Mouse (Mus musculus) myocyte (in vitro differentiated cells): ENCODE measurements around the gene A830005F24Rik. TPM values are rescaled to one million over a fixed set of nuclear protein-coding genes. Genes with fewer than 3 reads are reported as not detected.

Experiments used
- H3K27me3 ChIP-seq: one replicate; pipeline ENCODE4 v1.6.1; 2011; ENCODE audit not compliant: control insufficient read depth, insufficient read depth, insufficient read length
- H3K36me3 ChIP-seq: one replicate; pipeline ENCODE4 v1.6.1; 2011; ENCODE audit not compliant: control insufficient read depth, insufficient read depth
- H3K4me2 ChIP-seq: one replicate; pipeline ENCODE4 v1.6.1; 2011; ENCODE audit warnings: low read depth, control low read depth
- H3K4me3 ChIP-seq: one replicate; pipeline ENCODE4 v1.5.1; 2011; ENCODE audit warnings: mild to moderate bottlenecking, control low read depth, moderate library complexity
- H3K79me2 ChIP-seq: one replicate; pipeline ENCODE4 v1.6.1; 2011; ENCODE audit not compliant: control insufficient read depth, insufficient read depth
- H3ac ChIP-seq: one replicate; pipeline ENCODE4 v1.6.1; 2011; ENCODE audit not compliant: control insufficient read depth, insufficient read length
- CEBPB ChIP-seq: IDR thresholded peaks from 2 replicates; pipeline ENCODE4 v1.6.1; 2011; ENCODE audit warnings: mild to moderate bottlenecking, moderate library complexity; ENCODE audit not compliant: poor library complexity, insufficient read depth, severe bottlenecking
- E2F4 ChIP-seq: IDR thresholded peaks from one replicate; pipeline ENCODE4 v1.6.1; 2011; ENCODE audit warnings: mild to moderate bottlenecking, control low read depth, moderate library complexity; ENCODE audit not compliant: insufficient read depth
- MAX ChIP-seq: IDR thresholded peaks from one replicate; pipeline ENCODE4 v1.6.1; 2011; ENCODE audit warnings: low read depth, mild to moderate bottlenecking, control low read depth
- MYOD1 ChIP-seq, 3 experiments: IDR thresholded peaks; one replicate each; pipeline ENCODE4 v1.6.1; 2011; ENCODE audit warnings: control low read depth in 2 of 3, low read depth in 2 of 3, mild to moderate bottlenecking in 2 of 3, moderate library complexity in 1 of 3; ENCODE audit not compliant: insufficient read length in 2 of 3, control insufficient read depth in 1 of 3
- MYOG ChIP-seq, 3 experiments: IDR thresholded peaks; one replicate each; pipeline ENCODE4 v1.6.1; 2011; ENCODE audit warnings: control low read depth in 2 of 3, low read depth in 2 of 3, mild to moderate bottlenecking in 2 of 3; ENCODE audit not compliant: insufficient read length in 2 of 3, control insufficient read depth in 1 of 3, insufficient read depth in 1 of 3
- POLR2A ChIP-seq: IDR thresholded peaks from one replicate; pipeline ENCODE4 v1.6.1; 2011; ENCODE audit warnings: low read depth, mild to moderate bottlenecking, control low read depth, moderate library complexity; ENCODE audit not compliant: insufficient read length
- POLR2AphosphoS2 ChIP-seq: IDR thresholded peaks from one replicate; pipeline ENCODE4 v1.6.1; 2011; ENCODE audit warnings: low read depth, control low read depth; ENCODE audit not compliant: insufficient read length
- REST ChIP-seq: IDR thresholded peaks from one replicate; pipeline ENCODE4 v1.6.1; 2011; ENCODE audit warnings: mild to moderate bottlenecking, control low read depth, moderate library complexity; ENCODE audit not compliant: insufficient read depth, insufficient read length
- SRF ChIP-seq: IDR thresholded peaks from one replicate; pipeline ENCODE4 v1.6.1; 2011; ENCODE audit warnings: low read depth; ENCODE audit not compliant: control insufficient read depth, insufficient read length
- TCF12 ChIP-seq: IDR thresholded peaks from one replicate; pipeline ENCODE4 v1.6.1; 2011; ENCODE audit warnings: mild to moderate bottlenecking, control low read depth; ENCODE audit not compliant: poor library complexity, insufficient read depth, severe bottlenecking
- TCF3 ChIP-seq: IDR thresholded peaks from one replicate; pipeline ENCODE4 v1.6.1; 2011; ENCODE audit warnings: low read depth, control low read depth; ENCODE audit not compliant: insufficient read length
- USF1 ChIP-seq: IDR thresholded peaks from one replicate; pipeline ENCODE4 v1.6.1; 2011; ENCODE audit warnings: low read depth, mild to moderate bottlenecking, control low read depth, moderate library complexity
- polyA plus RNA-seq: library from polyadenylated mRNA; unstranded; fragments of >200 nt; fragmentation: generic; extraction: Trizol; gene quantifications from one replicate; pipeline ENCODE4 v1.2.1, GENCODE M21; 2012; ENCODE audit warnings: missing spikeins

Gene A830005F24Rik
- 0.49 TPM for polyA plus RNA-seq

DNA sequence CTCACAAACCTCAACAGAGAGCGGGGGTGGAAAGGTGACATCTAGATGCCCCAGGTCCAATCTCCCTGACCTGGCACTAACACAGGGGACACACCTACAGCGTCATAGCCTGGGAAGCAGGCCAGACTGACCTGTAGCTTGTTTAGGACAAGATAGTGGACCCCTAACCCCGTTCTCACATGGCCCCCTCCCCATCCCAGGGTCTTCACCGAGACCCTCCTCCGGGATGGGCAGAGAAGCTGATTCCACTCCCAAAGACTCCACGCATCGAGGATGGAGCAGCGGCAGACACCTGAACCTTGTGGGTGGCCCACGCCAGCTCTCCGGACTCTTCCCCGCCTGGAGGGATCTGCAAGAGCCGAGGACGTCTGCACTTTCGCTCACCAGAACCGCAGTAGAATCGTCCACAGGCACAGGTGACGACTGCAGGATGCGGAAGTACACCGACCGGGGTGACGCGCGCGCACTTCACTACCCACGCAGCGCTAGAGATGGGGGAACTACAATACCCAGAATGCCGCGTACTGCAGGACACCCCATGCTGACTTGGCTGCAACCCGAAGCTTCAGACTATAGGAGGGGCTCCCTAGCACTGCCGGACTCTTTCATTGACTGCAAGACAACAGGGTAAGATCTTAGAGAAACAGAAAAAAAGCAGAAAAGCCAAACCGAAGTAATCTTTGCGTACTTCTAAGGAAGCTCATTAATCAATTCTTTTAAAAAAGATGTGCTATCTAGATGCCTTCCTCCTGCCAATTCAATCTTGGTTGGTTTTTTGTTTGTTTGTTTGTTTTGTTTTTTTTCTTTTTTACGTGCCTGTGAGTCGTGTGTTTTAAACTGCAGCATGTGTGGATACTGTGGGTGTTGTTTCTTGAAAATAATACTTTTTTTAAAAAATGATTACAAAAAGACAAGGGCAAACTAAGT, at the start of gene A830005F24Rik, which contains the start of gene Zfp169:
Gene A830005F24Rik (plus strand): TSS at position 568 of the 927 bp plus-strand sequence.
Gene Zfp169 (minus strand): TSS at position 449 of the 927 bp plus-strand sequence.
- Histone ChIP-seq H3K79me2 (no peaks in the 10 kb centered on the region), H3K4me2 (peak within 1 kb of the TSS; percentile 85), H3K36me3 (no peaks in the 10 kb centered on the region), H3K27me3 (no peaks in the 10 kb centered on the region), H3ac (peak within 1 kb of the TSS; percentile 11), H3K4me3 (peak within 1 kb of the TSS; percentile 59)
- TF ChIP-seq MAX, result no peak
- peak; percentile 82 for TF ChIP-seq POLR2AphosphoS2
- TF ChIP-seq TCF3, result no peak
- TF ChIP-seq TCF12, result no peak
- no peak for TF ChIP-seq E2F4
- no peak for TF ChIP-seq USF1
- peak in 1 of 3 experiments; percentile 25 for TF ChIP-seq MYOG (IDR thresholded peaks at IDR 0.05; ENCODE audit: control insufficient read depth in 1 of 3, insufficient read depth in 1 of 3, insufficient read length in 2 of 3, low read depth in 2 of 3)
- TF ChIP-seq REST, result no peak
- TF ChIP-seq MYOD1 (IDR thresholded peaks at IDR 0.05; ENCODE audit: control insufficient read depth in 1 of 3, insufficient read length in 2 of 3, low read depth in 2 of 3), result peak in 1 of 3 experiments; percentile 53
- TF ChIP-seq POLR2A, result peak; percentile 78
- no peak for TF ChIP-seq CEBPB
- TF ChIP-seq SRF, result no peak

DNA sequence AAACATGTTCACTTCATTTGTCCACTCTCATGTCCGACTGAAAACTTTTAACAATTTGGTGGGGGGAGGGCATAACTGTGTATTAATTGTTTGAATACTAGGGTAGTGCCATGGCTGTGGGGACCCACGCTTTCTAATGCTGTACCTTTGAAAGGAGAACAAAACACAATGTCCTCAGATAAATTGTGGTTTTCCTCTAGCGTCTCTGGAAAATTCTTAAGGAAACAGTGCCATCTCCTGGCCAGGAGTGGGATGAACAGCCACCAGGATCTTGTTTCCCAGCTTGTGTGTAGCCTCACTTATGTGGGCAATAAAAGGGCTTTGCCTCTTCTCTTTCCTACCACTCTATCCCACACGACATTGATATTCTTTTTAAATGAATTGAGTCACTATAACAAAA, 49.2 kb upstream of the A830005F24Rik start:
- TF ChIP-seq REST, result no peak
- no peak for TF ChIP-seq CEBPB
- TF ChIP-seq MAX, result no peak
- TF ChIP-seq MYOD1 (IDR thresholded peaks at IDR 0.05; ENCODE audit: control insufficient read depth in 1 of 3, insufficient read length in 2 of 3, low read depth in 2 of 3), result no peak
- no peaks in the 10 kb centered on the region for H3K36me3 ChIP-seq
- peaks cover 16% of the 10 kb centered on the region for H3K27me3 ChIP-seq

DNA sequence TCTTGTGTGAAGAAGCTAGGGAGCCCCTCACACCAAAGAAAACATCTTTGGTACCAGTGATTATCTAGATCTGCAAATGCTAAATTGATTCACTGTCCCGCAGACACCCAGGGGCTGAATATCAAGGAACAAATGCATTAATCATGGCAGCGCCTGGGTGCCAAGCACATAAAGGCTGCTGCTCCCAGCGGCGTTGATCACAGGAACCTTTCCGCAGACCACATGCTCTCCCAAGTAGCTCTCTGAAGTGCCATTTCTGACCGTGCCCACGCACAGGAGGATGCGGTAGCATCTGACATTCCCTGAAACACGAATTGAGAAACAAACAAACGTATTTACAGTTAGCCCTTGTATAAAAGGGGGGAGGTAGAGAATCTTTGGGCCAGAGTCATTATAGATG, 47.2 kb upstream of the A830005F24Rik start:
- H3K36me3 ChIP-seq, result no peaks in the 10 kb centered on the region
- H3ac ChIP-seq, result no peak overlapping the region
- no peak overlapping the region for H3K4me2 ChIP-seq
- H3K79me2 ChIP-seq, result no peaks in the 10 kb centered on the region
- H3K27me3 ChIP-seq, result peaks cover 16% of the 10 kb centered on the region
- TF ChIP-seq MAX (no peak), SRF (no peak), POLR2AphosphoS2 (no peak), MYOD1 (IDR thresholded peaks at IDR 0.05; ENCODE audit: control insufficient read depth in 1 of 3, insufficient read length in 2 of 3, low read depth in 2 of 3) (no peak), POLR2A (no peak), TCF12 (no peak), CEBPB (no peak)
- H3K4me3 ChIP-seq, result no peak overlapping the region

More for the DNA sequence above, 49.2 kb upstream of the A830005F24Rik start:
- Histone ChIP-seq H3K4me2 (no peak overlapping the region), H3K4me3 (no peak overlapping the region), H3ac (no peak overlapping the region), H3K79me2 (no peaks in the 10 kb centered on the region)

DNA sequence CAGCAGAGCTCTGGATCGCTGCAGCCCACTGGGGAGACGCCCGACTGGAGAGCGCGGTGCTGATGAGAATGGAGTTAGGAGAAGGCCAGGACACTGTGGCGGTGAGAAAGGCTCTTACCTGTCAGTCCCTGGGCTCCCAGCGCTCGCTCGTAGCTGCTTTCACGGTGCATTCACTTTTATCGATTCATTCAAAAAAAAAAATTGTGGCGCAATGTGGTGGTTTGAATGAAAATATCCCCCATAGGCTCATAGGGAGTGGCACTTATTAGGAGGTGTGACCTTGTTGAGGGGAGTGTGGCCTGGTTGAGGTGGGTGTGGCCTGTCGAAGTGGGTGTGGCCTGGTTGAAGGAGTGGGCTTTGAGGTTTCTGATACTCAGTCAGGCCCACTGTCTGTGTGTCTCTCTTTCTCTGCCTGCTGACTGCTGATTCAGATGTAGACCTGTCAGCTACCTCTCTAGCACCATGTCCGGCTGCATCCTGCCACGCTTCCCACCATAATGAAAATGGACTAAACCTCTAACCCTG, 44.7 kb upstream of the A830005F24Rik start:
- Histone ChIP-seq H3K4me2 (no peak overlapping the region), H3K27me3 (peaks cover 16% of the 10 kb centered on the region), H3K4me3 (no peak overlapping the region), H3K79me2 (no peaks in the 10 kb centered on the region), H3K36me3 (no peaks in the 10 kb centered on the region), H3ac (no peak overlapping the region)
- TF ChIP-seq MAX, result no peak
- TF ChIP-seq MYOG (IDR thresholded peaks at IDR 0.05; ENCODE audit: control insufficient read depth in 1 of 3, insufficient read depth in 1 of 3, insufficient read length in 2 of 3, low read depth in 2 of 3), result no peak
- no peak for TF ChIP-seq CEBPB
- no peak for TF ChIP-seq TCF12
- TF ChIP-seq POLR2AphosphoS2, result no peak
- no peak for TF ChIP-seq USF1
- TF ChIP-seq SRF, result no peak
- TF ChIP-seq TCF3, result no peak
- no peak for TF ChIP-seq MYOD1 (IDR thresholded peaks at IDR 0.05; ENCODE audit: control insufficient read depth in 1 of 3, insufficient read length in 2 of 3, low read depth in 2 of 3)
- TF ChIP-seq REST, result no peak
- TF ChIP-seq E2F4, result no peak
- no peak for TF ChIP-seq POLR2A

DNA sequence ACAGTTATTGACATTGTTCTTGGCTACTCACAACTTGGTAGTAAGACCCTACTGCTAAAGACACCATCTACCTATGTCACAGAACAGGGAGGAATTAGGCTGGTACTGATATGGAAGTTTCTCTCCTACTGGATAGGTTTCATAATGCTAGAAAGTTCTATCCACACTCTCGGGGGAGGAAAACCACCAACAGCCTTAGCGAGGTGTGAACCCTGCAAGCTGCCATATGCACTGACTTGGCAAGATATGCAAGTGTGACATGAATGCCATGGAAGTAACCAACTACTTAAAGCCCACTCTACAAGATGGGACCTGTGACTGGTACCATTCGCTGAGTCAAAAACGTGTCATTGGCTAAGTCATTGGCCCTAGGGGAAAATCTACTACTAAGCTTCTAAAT, 29.8 kb upstream of the A830005F24Rik start:
- H3K79me2 ChIP-seq, result no peaks in the 10 kb centered on the region

More for the DNA sequence above, 29.8 kb upstream of the A830005F24Rik start:
- Histone ChIP-seq H3K4me3 (no peak overlapping the region), H3K36me3 (peaks cover 8% of the 10 kb centered on the region), H3K4me2 (no peak overlapping the region), H3K27me3 (no peaks in the 10 kb centered on the region), H3ac (no peak overlapping the region)
- TF ChIP-seq SRF, result no peak
- no peak for TF ChIP-seq MAX
- TF ChIP-seq E2F4, result no peak
- TF ChIP-seq REST, result no peak
- no peak for TF ChIP-seq MYOD1 (IDR thresholded peaks at IDR 0.05; ENCODE audit: control insufficient read depth in 1 of 3, insufficient read length in 2 of 3, low read depth in 2 of 3)
- no peak for TF ChIP-seq CEBPB
- TF ChIP-seq POLR2A, result no peak
- TF ChIP-seq MYOG (IDR thresholded peaks at IDR 0.05; ENCODE audit: control insufficient read depth in 1 of 3, insufficient read depth in 1 of 3, insufficient read length in 2 of 3, low read depth in 2 of 3), result no peak
- no peak for TF ChIP-seq USF1
- TF ChIP-seq TCF12, result no peak
